Mouse (Mus musculus) layer of hippocampus, postnatal 25 days (tissue): ENCODE results near the gene Wdr31. TPM values are rescaled to one million over a fixed set of nuclear protein-coding genes. Genes with fewer than 3 reads are reported as not detected.

ENCODE experiments used
- DNase-seq, 2 experiments: peaks; one replicate each; pipeline ENCODE4 v3.0.0; 2022; ENCODE audit warnings: mixed read lengths in 2 of 2, low spot score in 1 of 2; ENCODE audit errors: extremely low spot score in 1 of 2
- total RNA-seq, 2 experiments: library from RNA; stranded (reverse); gene quantifications; 2 replicates each; pipeline ENCODE4 v1.2.3; 2021

Gene Wdr31
- total RNA-seq, 2 experiments from 2014 or later: 6.7 to 8.5 TPM

GRCm38 (mm10) chr4:62459081-62459480 is 11.6 kb downstream of the Wdr31 start:
- peak in 1 of 2 experiments; percentile 30 for DNase-seq

- peak in 1 of 2 experiments; percentile 39 for DNase-seq
Measured at GRCm38 (mm10) chr4:62454995-62455394, 15.7 kb downstream of the Wdr31 start.

GRCm38 (mm10) chr4:62440986-62441385 is 29.7 kb downstream of the Wdr31 start:
- no peak for DNase-seq

GRCm38 (mm10) chr4:62440544-62440943 is 30.2 kb downstream of the Wdr31 start:
- DNase-seq: no peak

GRCm38 (mm10) chr4:62439793-62440192 is 30.9 kb downstream of the Wdr31 start:
- no peak for DNase-seq

- DNase-seq: no peak
Measured at GRCm38 (mm10) chr4:62437871-62438270, 32.8 kb downstream of the Wdr31 start.

- DNase-seq: no peak
Measured at GRCm38 (mm10) chr4:62437256-62437778, 33.4 kb downstream of the Wdr31 start.

- DNase-seq: no peak
Measured at GRCm38 (mm10) chr4:62435081-62435480, 35.6 kb downstream of the Wdr31 start, which contains the start of gene Rnf183. TSS of gene Rnf183 (minus strand) at chr4:62435252.

- DNase-seq: no peak
Measured at GRCm38 (mm10) chr4:62433939-62434870, 36.5 kb downstream of the Wdr31 start.

- DNase-seq: no peak
Measured at GRCm38 (mm10) chr4:62431522-62431921, 39.2 kb downstream of the Wdr31 start.

GRCm38 (mm10) chr4:62430678-62431077 is 40.0 kb downstream of the Wdr31 start:
- no peak for DNase-seq

- DNase-seq: no peak
Measured at GRCm38 (mm10) chr4:62429616-62430015, 41.1 kb downstream of the Wdr31 start.

GRCm38 (mm10) chr4:62427978-62428758 is 42.5 kb downstream of the Wdr31 start:
- DNase-seq: no peak

GRCm38 (mm10) chr4:62425891-62426290 is 44.8 kb downstream of the Wdr31 start:
- DNase-seq: no peak

- DNase-seq: no peak
Measured at GRCm38 (mm10) chr4:62419091-62419490, 51.6 kb downstream of the Wdr31 start.

GRCm38 (mm10) chr4:62418448-62418847 is 52.2 kb downstream of the Wdr31 start:
- DNase-seq: no peak

GRCm38 (mm10) chr4:62411606-62412005 is 59.1 kb downstream of the Wdr31 start:
- no peak for DNase-seq

- no peak for DNase-seq
Measured at GRCm38 (mm10) chr4:62410325-62410724, 60.4 kb downstream of the Wdr31 start.

- DNase-seq: no peak
Measured at GRCm38 (mm10) chr4:62409615-62410014, 61.1 kb downstream of the Wdr31 start.

GRCm38 (mm10) chr4:62408601-62409282 is 62.0 kb downstream of the Wdr31 start, which contains the start of the genes Cdc26 and Prpf4:
TSS of gene Cdc26 (minus strand) at chr4:62408642.
TSS of gene Prpf4 (plus strand) at chr4:62408797.
- peak; percentile 81 to 86 for DNase-seq
